Mouse (Mus musculus) kidney, adult 9 months (tissue): ENCODE results near the gene Bach2.

Experiments used
- DNase-seq: peaks from one replicate; pipeline ENCODE4 v3.0.0; 2022

Gene Bach2

DNA sequence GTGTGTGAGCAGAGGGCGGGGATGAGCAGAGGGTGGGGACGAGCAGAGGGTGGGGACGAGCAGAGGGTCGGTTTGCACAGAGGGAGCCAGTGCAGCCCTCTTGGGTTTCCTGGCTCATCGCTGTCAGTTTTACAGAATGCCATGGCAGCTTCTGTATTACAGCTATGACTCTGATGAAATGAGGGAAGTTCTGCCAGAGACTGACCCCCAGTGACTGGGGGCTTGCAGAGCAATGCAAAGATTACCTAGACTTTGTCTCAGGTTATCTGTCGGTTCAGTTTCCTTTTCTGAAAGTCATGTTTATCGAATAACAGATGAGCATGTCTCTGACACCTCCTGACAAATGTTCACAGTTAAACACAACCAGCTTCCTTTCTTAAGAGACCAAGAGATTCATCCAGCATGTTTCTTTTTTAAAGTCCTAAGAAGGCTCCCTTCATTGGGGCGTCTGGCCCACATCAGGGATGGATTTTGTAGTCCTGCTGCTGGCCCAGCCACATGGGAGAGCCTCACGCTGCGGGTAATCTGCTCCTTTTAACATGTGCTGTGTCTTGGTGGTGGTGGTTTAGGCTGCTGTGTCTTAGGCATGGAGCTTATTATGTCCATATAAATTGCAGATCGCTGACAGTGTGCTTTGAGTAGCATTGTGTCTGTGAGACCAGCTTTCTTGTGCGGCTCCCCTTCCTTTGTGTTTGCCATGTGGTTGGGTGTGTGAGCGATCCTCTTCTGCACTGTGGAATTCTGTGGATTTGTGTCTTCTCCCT, 126.7 kb downstream of the Bach2 start:
- no peak for DNase-seq

DNA sequence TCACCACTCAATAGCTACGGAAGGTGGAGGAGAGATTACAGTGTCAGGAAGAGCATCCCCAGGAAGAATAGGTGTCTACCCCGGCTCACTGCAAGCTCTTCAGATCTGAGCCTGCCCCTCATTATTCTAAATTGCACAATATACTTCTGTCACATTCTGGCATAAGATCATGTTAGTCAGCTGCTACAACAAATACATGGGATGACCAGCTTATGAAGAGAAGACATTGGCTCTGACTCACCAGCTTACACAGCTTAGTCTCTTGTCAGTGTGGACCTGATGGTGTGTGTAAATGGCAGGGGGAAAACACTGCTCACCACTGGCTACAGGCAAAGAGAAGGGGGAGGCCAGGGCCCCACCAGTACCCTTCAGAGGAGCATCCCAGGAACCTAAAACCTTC, 127.6 kb downstream of the Bach2 start:
- no peak for DNase-seq

DNA sequence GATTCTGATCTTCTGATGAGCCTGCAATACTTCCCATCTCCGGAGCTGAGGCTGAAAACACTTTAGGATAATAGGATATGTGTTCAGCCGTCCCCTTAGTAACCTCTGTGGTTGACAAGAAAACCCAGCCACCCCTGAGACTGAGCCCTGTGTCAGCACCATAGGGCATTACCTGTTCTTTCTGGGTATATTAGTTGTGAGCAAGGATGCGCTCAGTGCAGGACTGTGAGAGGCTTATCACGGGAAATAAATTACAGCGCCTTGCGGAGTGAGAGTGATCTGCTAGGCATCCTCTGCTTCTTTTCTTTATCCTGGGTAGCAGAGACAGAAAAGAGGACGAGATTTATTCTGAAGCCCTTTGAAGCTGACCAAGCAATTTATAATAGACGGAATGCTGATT, 129.7 kb downstream of the Bach2 start:
- no peak for DNase-seq

DNA sequence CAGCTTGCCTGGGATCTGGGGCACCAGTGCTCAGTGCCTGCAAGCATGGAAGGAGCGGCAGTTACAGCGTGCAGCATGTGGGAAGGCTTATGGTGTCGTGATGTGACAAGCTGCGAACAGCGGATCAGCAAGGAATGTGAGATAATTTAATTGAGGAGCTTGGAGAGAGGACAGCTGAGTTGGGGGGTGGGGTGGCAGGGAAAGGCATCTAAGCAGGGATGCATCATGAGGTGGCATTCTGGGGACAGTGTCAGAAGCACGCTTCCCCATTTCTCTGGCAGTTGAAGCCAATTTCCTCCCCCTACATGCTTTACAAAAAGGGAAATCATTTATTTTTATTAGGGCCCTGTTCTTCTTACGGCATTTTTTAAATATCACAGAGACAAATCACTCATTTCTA, 134.5 kb downstream of the Bach2 start:
- DNase-seq: no peak

DNA sequence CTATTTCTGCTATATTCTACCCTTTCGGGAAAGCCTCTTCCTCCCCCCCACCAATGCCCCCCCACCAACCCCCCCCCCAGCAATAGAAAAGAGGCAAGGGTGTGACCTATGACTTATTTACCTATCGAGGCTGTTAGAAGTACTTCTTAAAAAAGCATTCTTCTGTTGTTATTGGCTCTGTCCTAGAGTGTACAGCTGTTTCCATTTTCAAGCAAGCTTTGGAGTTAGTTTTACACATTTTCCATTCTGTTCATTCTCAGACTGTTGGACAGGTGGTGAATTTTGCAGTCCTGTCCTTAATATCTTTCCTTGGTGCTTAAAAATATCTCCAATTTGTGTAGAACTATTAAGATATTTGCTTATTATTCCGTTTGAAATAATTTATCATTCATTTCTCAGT, 134.9 kb downstream of the Bach2 start:
- no peak for DNase-seq

DNA sequence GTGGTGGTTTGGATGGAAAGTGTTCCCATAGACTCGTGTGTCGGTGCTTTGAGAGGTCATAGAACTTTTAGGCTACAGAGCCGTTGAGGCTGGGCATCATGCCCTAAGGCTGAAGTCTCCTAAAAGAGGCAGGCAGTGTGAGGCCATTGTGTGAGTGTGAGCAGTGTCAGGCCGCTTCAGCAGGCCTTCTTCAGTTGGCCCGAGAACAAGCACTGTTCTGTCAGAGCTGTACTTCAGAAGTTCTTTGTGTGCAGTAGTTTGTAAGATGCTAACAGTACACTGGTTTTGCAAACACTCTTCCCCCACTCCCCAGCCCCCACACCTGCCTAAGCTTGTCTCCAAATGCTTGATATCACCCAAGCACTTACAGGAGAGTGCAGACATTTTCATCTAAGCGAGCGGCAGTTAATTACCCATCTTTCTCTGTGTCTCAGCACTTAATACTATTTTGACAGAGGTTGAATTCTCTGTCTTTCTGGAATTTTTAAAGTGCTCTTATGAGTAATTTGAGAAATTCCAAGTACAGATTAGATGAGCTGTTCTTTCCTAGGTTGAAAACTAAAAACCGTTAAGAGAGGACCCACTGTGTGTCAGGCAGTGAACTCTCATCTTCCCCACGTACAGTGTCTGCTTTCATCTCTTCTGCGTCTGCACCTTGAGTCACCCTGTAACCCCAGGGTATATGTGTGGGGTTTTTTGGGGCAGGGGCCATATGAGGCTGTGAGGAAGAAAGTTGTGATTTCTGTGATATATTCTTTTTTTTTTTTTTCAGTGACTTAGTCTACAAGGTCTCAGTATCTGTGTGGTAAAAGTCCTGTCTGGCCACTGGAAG, 136.4 kb downstream of the Bach2 start:
- no peak for DNase-seq

DNA sequence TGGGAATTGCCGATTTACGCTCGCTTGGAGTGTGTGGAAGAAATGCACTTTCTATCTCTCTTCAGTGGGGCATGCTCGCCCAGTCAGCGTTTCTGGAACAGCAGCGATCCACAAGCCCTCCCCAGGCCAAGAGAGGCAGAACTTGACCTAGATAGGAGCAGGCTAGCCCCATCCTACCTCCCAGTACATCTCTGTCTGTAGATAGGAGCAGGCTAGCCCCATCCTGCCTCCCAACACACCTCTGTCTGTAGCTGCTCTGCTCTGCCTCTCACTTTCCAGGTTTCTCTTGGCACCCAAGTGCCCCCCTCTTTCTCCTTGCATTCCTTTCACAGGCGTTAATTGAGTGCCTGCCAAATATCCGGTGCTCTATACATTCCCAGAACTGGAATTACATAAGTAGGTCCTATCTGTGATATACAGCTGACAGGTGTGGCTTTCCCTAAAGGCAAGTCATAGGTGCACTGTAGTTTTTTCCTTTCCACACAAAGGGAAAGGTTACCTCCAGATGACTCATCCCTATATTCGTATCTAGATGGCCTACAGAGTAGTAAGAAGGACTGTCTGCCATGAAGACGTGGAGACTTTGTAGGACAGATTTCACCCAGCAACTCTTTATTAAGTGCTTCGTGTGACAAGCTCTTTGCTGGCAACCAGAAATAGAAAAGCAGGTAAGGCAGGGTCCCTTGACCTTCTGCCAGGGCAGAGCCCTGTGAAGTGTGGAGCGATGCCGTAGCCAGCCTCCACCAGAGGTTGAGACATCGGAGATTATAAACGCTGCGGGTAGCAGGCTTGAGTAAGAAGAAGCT, 137.3 kb downstream of the Bach2 start:
- DNase-seq: no peak

DNA sequence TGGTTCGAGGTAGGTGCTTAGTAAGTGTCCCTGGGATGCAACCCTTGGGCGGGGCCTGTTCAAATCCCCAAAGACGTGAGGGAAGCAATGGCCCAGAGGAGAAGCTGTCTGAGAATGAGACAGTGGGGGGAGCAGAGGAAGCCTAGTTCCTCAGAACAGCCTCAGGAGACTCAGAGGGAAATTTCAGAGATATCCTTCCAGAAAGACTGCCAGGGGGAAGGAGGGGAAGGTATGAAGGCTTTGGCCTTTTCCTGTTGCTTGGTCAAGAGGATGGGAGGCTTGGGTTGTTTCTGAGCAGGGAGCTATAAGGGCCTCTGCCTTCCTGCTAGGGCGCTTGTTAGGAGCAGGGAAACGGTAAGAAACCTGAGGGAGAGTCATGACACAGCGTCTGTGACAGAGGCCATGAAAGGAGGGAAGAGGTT, 137.9 kb downstream of the Bach2 start:
- no peak for DNase-seq

DNA sequence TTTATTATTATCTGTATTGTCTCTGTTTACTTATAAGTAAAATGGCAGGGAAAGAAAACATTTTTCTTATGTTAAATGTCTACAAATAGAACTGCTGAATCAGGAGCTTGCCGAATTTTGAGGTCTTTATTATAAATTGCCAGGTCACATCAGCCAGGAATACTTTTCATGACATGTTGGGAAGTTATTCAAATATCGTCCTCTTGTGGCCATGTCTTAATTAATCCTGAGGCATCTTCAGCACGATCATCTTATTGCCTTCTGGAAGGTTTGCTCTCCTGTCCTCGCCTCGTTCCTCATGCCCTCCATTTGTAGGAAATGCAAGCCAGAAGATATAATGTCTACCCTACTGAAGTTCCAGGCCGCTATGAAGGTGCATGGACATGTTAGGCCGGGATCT, 140.5 kb downstream of the Bach2 start:
- no peak for DNase-seq

DNA sequence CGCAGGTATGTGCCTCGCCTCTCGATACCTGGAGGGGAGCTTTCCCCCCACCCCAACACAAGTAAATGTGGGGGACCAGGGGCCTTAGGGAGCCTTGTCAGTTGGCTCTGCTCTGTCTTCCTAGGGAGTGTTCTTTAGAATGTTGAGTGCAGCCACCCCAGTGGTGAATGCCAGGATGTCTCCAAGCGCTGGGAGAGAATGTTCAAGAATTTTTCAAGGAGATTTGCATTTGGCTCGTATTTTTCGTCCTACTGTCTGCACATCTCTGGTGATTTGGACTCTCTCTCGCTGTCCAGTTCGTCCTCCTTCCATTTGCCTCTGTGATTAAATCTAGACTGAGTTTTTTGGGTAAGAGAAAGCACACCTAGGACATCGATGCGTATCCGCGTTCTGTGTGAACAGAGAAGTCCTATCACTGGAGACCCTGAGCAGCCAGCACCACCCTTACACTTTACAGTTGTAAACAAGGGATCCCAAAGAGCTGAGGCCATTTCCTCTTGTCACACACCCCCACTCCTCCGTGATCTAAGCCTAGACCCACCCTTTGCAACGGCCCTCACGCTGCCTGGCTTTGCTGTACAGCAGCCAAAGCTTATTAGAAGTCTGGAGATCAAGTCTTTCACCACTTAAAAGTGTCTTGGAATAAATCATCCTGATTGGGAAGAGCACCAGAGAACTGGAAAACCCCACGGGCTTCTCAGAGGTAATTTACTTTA, 143.2 kb downstream of the Bach2 start:
- DNase-seq: no peak

DNA sequence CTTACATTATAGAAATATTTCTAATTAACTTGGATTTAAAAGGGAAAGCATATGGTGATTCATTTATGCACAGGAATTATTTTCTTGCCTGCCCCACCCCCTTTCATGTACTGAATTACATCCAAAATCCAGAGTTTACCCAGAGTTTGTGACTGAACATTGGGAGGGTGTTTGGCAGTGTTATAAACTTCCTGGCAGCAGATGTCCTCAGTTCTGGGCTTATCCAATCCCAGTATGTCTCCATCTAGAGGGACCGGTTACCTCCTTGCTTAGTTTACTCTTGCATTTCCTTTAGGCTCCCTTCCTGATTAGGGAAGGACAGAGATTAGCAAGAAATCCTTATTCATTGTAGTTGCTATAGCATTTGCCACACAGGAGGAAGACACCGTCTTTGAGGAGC, 146.5 kb downstream of the Bach2 start:
- no peak for DNase-seq

DNA sequence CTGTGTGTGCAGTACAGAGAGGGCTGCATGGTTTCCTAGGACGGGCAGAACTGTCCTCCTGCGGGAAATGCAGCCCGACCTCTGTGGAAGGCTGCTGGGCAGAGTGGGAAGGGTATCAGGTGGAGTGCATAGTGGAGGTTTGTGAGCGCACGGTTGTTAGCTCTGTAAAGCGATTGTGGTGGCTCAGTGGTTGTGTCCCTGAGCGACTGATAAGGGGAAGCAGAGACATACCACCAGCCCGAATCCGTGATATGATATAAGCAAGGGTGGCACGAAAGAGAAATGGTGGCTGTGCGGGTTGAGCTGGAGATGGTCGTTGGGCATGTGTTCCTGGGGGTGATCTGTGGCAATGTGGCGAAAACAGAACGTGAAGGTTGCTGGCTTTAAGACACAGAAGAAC, 147.0 kb downstream of the Bach2 start:
- DNase-seq: no peak

DNA sequence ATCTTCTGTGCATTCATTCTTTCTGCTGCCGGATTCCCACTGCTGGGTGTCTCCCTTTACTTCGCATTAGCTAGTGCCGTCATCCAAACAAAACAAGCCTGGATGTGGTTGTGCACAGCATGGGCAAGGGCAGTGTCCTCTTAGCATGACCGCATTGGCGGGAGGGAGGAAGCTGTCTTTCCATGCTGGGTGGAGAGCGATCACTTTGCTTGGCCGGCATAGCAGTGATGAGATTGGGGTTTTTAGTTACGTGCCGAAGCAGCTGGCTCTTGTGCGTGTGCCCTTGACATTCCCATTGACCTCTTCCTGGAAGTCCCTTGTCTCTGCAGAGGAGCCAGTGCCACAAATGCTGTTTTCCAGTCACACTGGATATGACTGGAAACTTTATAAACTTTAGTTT, 147.7 kb downstream of the Bach2 start:
- DNase-seq: no peak

DNA sequence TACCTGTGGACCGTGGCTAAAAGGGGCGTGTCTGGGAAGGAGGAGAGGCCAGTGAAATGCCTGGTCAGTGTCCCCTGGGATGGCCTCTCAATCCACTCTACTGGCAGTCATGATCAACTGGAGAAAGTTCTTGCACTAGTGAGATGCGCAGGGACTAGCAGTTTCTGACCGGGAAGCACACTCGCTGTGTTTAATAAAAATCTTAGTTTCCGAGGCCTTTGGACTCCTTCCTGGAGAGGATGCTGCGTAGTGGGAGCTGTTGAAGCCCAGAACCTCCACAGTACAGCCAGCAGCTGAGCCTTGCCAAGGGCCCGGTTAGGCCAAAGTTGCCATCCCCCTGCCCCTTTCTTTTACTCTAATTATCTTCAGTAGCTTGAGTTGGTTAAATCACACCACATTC, 148.3 kb downstream of the Bach2 start:
- no peak for DNase-seq

DNA sequence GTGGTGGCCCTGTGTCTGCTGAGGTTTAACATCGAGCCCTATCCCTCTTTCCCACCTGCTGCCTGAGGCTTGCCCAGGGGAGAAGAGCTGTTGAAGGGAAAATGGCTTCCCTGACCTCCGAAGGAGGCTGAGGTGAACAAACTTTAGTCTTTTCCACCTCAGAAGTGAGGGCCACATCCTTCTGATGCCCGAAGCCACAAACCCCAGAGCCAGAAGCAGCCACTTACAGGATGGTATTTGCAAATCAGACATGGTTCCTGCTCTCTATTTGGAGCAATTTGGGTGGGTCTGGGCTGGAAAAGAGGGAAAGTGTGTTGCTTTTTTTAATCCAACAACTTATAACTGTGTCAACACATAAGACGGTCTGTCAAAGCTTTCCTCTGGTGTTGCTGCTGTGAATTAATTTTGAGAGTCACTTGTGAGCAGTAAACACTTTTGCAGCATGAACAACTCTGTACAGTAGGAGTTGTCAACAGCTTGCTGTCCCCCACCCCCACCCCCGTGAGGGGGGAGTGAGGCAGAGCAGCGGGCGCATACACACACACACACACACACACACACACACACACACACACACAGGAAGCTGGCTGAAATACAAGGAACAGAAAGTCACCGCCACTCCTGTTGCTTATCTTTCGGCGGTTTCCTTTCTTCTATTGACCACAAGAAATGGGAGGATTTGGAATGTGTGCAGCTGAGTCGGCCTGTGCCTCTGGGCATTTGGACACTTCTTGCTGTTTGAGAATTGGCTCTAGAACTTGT, 149.1 kb downstream of the Bach2 start:
- peak; percentile 67 for DNase-seq

DNA sequence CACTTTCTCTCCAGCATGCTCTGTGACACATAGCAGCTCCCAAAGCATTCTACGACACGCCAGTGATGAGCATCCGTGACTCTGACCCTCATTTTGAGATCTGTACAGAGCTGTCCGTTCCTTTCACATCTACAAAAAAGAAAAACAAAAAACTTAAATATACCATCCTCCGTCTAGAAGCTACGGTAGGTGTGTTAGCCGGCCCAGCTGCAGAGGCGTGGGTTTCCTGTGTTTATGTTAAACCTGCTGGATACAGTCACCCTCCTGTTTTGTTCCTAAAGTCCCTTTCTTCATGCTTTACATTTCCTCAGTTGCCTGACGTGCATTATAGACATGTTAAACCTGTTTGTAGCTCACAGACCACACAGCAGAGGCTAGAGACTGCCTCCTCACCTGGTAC, 150.0 kb downstream of the Bach2 start:
- no peak for DNase-seq

DNA sequence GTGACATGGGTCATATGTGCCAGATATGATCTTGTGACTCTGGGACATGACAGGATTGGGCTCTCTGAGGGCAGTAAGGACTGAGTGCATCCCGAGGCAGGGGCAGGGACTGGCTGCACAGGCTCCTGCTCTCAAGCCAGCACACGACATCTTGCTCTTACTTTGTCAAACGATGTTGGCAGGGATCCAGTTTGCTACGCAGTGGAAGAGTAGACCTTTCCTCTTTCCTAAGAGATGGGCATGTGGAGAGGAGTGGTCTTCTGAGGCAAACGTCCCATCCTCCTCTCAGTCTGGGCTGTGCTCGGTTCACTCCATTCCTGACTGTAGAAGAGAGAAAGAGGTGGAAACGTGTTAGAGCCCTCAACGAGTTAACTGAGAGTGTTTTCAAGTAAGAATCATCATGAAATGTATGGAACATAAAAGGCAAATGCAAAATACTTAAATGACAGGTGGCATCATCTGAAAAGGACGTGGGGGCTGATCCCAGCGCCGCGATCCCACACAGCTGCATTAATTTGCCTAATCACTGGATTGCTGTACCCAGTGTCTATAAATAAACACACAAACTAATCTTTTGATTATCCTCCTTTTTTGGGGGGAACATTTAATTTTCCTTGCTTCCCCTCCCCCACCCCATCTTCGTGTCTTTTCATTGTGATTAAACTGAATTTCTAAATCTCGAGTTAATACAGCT, 150.7 kb downstream of the Bach2 start:
- no peak for DNase-seq

DNA sequence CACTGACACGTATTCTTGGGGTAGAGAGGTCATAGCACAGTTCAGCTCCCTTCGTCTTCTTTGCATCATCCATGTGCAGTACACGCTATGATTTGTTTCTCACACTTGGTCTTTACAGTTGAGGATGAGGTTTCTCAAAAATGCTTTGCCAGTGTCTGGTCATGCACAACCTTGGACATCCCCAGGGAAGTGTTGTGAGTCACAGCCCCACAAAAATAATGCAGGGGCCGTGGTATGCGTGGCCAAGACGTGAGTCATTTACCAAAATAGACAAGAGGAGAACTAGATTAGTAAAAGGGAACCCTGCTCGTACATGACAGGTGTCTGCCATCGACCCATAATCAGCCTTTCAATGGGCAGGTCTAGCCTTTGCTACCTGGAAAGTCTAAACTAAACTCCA, 152.7 kb downstream of the Bach2 start:
- DNase-seq: no peak

DNA sequence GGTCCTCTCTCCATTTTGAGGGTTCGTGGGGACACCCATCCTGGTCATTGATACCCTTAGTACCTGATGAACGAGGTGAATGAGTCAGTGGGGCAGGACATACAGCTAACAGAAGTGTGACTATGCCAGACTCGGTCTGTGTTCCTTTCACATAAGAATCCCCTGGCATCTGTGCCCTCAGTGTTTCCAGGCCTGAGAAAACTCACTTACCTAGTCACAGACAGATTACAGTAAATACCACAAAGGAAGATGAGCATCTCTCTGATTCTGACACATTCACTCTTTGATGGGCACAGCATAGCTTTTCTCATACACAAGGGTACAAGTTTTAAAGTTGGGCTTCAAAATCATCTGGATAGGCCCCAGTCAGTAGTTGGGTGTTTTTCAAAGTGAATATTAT, 154.6 kb downstream of the Bach2 start:
- DNase-seq: no peak

DNA sequence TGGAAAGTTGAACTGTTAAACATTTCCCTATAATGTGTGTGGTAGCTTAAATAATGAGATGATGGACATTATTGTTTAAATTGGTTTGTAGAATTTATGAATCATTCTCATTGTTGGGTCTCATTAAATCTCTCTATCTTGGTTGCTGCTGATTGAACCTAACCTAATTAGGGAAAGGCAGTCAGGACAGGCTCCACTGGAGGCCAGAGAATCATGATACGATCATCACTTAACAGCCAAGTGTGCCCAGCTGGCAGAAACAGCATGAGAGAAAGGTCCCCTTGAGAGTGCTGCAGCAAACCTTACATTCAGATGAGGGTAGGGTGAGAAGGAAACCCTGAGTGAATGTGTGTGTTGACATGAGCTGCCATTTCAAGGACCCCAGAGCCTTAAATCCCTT, 155.3 kb downstream of the Bach2 start:
- DNase-seq: no peak

DNA sequence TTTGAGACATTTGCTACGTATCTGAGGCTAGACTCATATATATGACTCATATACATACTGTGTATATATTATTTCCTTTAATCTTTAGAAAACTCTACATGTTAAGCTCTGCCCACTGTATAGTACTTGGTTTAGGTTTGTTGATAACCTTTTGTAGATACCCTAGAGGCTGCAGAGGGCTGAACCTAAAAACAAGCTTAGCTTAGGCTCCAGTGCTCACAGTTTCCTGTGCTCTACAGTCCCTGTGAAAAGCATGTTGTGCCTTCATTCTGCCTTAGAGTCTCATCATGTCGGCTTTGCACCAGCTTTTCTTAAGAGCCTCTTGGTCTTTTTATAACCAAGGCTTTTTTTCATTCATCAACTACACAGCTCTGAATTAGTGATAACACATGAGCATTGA, 156.2 kb downstream of the Bach2 start:
- DNase-seq: no peak

DNA sequence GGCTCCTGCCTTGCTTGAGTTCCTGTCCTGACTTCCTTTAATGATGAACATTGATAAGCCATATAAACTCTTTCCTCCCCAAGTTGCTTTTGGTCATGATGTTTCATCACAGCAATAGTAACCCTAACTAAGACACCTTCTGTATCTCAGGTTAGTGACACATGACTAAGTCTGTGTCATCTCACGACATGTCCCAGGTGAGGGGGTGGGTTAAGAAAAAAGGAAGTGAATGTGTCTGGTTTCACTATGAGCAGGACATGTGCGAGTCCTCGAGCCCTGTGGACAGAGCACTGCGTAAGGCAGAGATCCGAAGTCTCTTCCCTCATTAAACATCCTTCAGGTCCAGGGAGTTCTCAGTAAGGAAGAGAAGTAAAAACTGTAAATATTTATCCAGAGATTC, 162.9 kb downstream of the Bach2 start:
- DNase-seq: no peak
